Mouse (Mus musculus): ENCODE data around the gene Gfer. TPM values are rescaled to one million over a fixed set of nuclear protein-coding genes. Genes with fewer than 3 reads are reported as not detected.

Gfer gene
- total RNA-seq, 2 experiments from 2014 or later, result 20.6 to 23.9 TPM

- DNase-seq (ENCODE audit: low spot score in 2 of 2), result peak; percentile 36 to 55
Measured at GRCm38 (mm10) chr17:24650070-24650616, 45.8 kb downstream of the Gfer start, which contains the start of gene Slc9a3r2. TSS of gene Slc9a3r2 (minus strand) at chr17:24650327.

- no peak for DNase-seq (ENCODE audit: low spot score in 2 of 2)
Measured at GRCm38 (mm10) chr17:24649581-24650069, 46.3 kb downstream of the Gfer start.

GRCm38 (mm10) chr17:24648731-24649377 is 47.1 kb downstream of the Gfer start:
- no peak for DNase-seq (ENCODE audit: low spot score in 2 of 2)

GRCm38 (mm10) chr17:24647493-24647892 is 48.5 kb downstream of the Gfer start:
- DNase-seq (ENCODE audit: low spot score in 2 of 2), result no peak

GRCm38 (mm10) chr17:24646381-24646780 is 49.6 kb downstream of the Gfer start:
- no peak for DNase-seq (ENCODE audit: low spot score in 2 of 2)

GRCm38 (mm10) chr17:24645916-24646315 is 50.0 kb downstream of the Gfer start:
- DNase-seq (ENCODE audit: low spot score in 2 of 2), result no peak

GRCm38 (mm10) chr17:24644875-24645721 is 50.9 kb downstream of the Gfer start:
- DNase-seq (ENCODE audit: low spot score in 2 of 2), result no peak

- DNase-seq (ENCODE audit: low spot score in 2 of 2), result no peak
Measured at GRCm38 (mm10) chr17:24644030-24644715, 51.8 kb downstream of the Gfer start.

Other genes starting within 250 kb of the Gfer start
- 10 to 100 TPM; 32.5 to 34.3 TPM for gene E4f1, start 225.8 kb downstream of the Gfer start, total RNA-seq (2021)
- gene Pgp, start 225.8 kb downstream of the Gfer start, total RNA-seq (2021), result 10 to 100 TPM; 69.6 to 70.1 TPM
- gene Bricd5, start 222.3 kb downstream of the Gfer start, total RNA-seq (2021), result 1 to 10 TPM; 2.0 to 2.1 TPM
- gene Mlst8, start 217.1 kb downstream of the Gfer start, total RNA-seq (2021), result 10 to 100 TPM; 34.9 to 35.3 TPM
- gene Caskin1, start 207.6 kb downstream of the Gfer start, total RNA-seq (2021), result 100 to 1,000 TPM; 123 to 129 TPM
- gene Traf7, start 168.2 kb downstream of the Gfer start, total RNA-seq (2021), result 10 to 100 TPM; 64.2 to 83.9 TPM
- gene Rab26, start 161.9 kb downstream of the Gfer start, total RNA-seq (2021), result 10 to 100 TPM; 45.8 to 50.0 TPM
- 10 to 100 TPM; 67.5 to 71.2 TPM for gene Pkd1, start 146.3 kb downstream of the Gfer start, total RNA-seq (2021)
- 100 to 1,000 TPM; 136 to 153 TPM for gene Tsc2, start 63.5 kb downstream of the Gfer start, total RNA-seq (2021)
- gene Nthl1, start 63.5 kb downstream of the Gfer start, total RNA-seq (2021), result 1 to 10 TPM; 4.1 to 7.4 TPM
- gene Slc9a3r2, start 45.8 kb downstream of the Gfer start, total RNA-seq (2021), result 10 to 100 TPM; 47.3 to 52.7 TPM
- 1 to 10 TPM; 2.1 TPM for gene Npw, start 37.7 kb downstream of the Gfer start, total RNA-seq (2021)
- 10 to 100 TPM; 41.4 to 45.5 TPM for gene Zfp598, start 26.5 kb downstream of the Gfer start, total RNA-seq (2021)
- gene Syngr3, start 6.2 kb downstream of the Gfer start, total RNA-seq (2021), result 100 to 1,000 TPM; 191 to 195 TPM
- gene Noxo1, start 78 bp upstream of the Gfer start, total RNA-seq (2021), result 1 to 10 TPM; 1.9 to 2.1 TPM
- gene Tbl3, start 11.5 kb upstream of the Gfer start, total RNA-seq (2021), result 10 to 100 TPM; 28.5 to 30.5 TPM
- gene Rnf151, start 21.9 kb upstream of the Gfer start, total RNA-seq (2021), result under 1 TPM in 1 of 2 experiments, not detected in 1; 0.56 TPM
- gene Rps2, start 22.0 kb upstream of the Gfer start, total RNA-seq (2021), result 100 to 1,000 TPM; 268 to 301 TPM
- 100 to 1,000 TPM; 220 to 246 TPM for gene Ndufb10, start 28.3 kb upstream of the Gfer start, total RNA-seq (2021)
- under 1 TPM; 0.40 to 0.65 TPM for gene Rpl3l, start 31.7 kb upstream of the Gfer start, total RNA-seq (2021)
- 10 to 100 TPM; 34.9 to 37.2 TPM for gene Msrb1, start 40.5 kb upstream of the Gfer start, total RNA-seq (2021)
- gene Hs3st6, start 56.8 kb upstream of the Gfer start, total RNA-seq (2021), result 1 to 10 TPM in 1 of 2 experiments, under 1 TPM in 1; 0.30 to 1.0 TPM
- not detected for gene Meiob, start 108.1 kb upstream of the Gfer start, total RNA-seq (2021)
- 100 to 1,000 TPM; 136 to 146 TPM for gene Hagh, start 144.0 kb upstream of the Gfer start, total RNA-seq (2021)
- gene Fahd1, start 154.2 kb upstream of the Gfer start, total RNA-seq (2021), result 10 to 100 TPM; 17.6 to 21.5 TPM
- gene Igfals, start 169.8 kb upstream of the Gfer start, total RNA-seq (2021), result not detected
- 10 to 100 TPM; 30.4 to 31.0 TPM for gene Nubp2, start 190.2 kb upstream of the Gfer start, total RNA-seq (2021)
- gene Spsb3, start 190.5 kb upstream of the Gfer start, total RNA-seq (2021), result 10 to 100 TPM; 60.3 to 60.7 TPM
- gene Eme2, start 198.9 kb upstream of the Gfer start, total RNA-seq (2021), result 10 to 100 TPM; 47.5 to 51.1 TPM
- gene Mrps34, start 199.0 kb upstream of the Gfer start, total RNA-seq (2021), result 10 to 100 TPM; 69.0 to 72.9 TPM
- 10 to 100 TPM; 51.8 to 54.1 TPM for gene Nme3, start 200.3 kb upstream of the Gfer start, total RNA-seq (2021)
- gene Mapk8ip3, start 240.8 kb upstream of the Gfer start, total RNA-seq (2021), result 100 to 1,000 TPM; 383 to 387 TPM